Mouse (Mus musculus): ENCODE data around the gene Rab3a. TPM values are rescaled to one million over a fixed set of nuclear protein-coding genes. Genes with fewer than 3 reads are reported as not detected.
A peak's percentile ranks its signal among the peaks of the same experiment; 100 is the strongest.

Gene Rab3a
- polyA plus RNA-seq, 1 experiment, result 7.8 TPM

GRCm38 (mm10) chr8:70756476-70757040 lies 2.1 kb downstream of the Rab3a start:
- TF ChIP-seq GATA1 (IDR thresholded peaks at IDR 0.05; ENCODE audit: borderline replicate concordance, low read length) (no peak), FLI1 (IDR thresholded peaks at IDR 0.05; ENCODE audit: low read length) (no peak)
- H3K36me3 ChIP-seq (replicated peaks; ENCODE audit: low read length), result peaks cover 40% of the 10 kb centered on the region

GRCm38 (mm10) chr8:70757523-70758307 lies 3.2 kb downstream of the Rab3a start:
- peaks cover 92% of the 10 kb centered on the region for H3K4me1 ChIP-seq
- no peak for TF ChIP-seq GATA1 (IDR thresholded peaks at IDR 0.05; ENCODE audit: borderline replicate concordance, low read length)
- TF ChIP-seq FLI1 (IDR thresholded peaks at IDR 0.05; ENCODE audit: low read length), result no peak
- no peaks in the 10 kb centered on the region for H3K9me3 ChIP-seq

More at GRCm38 (mm10) chr8:70756476-70757040, 2.1 kb downstream of the Rab3a start:
- Histone ChIP-seq H3K9me3 (no peaks in the 10 kb centered on the region), H3K4me3 (replicated peaks) (no peak overlapping the region), H3K4me1 (peaks cover 90% of the 10 kb centered on the region), H3K27me3 (replicated peaks) (no peaks in the 10 kb centered on the region)

GRCm38 (mm10) chr8:70758308-70758615 lies 3.8 kb downstream of the Rab3a start:
- Histone ChIP-seq H3K4me3 (replicated peaks) (no peak overlapping the region), H3K9me3 (no peaks in the 10 kb centered on the region), H3K36me3 (replicated peaks; ENCODE audit: low read length) (peaks cover 40% of the 10 kb centered on the region), H3K27me3 (replicated peaks) (no peaks in the 10 kb centered on the region), H3K4me1 (peaks cover 92% of the 10 kb centered on the region)
- TF ChIP-seq FLI1 (IDR thresholded peaks at IDR 0.05; ENCODE audit: low read length), result no peak
- no peak for TF ChIP-seq GATA1 (IDR thresholded peaks at IDR 0.05; ENCODE audit: borderline replicate concordance, low read length)

More at GRCm38 (mm10) chr8:70757523-70758307, 3.2 kb downstream of the Rab3a start:
- Histone ChIP-seq H3K4me3 (replicated peaks) (no peak overlapping the region), H3K36me3 (replicated peaks; ENCODE audit: low read length) (peaks cover 40% of the 10 kb centered on the region), H3K27me3 (replicated peaks) (no peaks in the 10 kb centered on the region)

DNA sequence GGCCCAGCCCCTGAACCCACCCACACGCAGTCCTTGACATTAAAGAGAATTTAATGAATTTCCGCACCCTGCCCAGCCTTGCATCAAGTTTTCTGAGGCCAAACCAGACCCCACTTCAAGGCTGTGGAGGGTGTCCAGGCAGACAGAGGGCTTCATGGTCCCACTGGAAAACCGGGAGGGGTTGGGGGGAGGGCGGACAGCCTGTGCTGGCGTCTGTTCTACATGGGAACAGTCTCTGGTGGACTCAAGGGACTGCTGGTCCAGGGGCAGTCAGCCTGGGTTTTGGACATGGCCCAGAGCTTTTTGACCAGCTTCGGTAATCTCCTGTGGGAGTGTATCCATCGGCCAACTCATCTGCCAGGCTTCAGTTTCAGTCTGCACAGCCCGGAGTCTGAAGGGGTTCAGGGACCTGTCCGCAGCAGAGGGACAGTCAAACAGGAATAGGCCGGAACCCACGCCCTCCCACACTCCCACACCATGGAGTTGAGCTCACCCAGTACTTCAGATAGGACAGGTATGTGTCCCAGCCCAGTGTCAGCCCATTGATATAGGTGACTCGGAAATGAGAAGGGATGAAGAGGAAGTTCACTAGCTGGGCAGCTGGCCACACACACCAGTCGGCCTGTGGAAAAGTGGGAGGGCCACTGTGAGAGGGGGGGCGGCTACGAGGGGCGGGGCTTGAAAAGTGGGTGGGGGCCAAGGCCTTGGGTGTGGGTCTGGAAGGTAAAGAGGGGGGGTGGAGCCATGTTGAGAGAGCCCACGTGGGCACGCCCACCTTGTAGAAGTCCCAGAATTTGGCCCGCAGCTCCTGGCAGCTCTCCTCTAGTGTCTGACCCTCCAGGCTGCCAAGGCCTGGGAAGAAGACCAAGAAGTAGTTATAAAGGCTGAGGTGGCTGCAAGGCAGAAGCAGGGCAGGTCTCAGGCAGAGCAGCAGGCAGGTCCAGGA lies 4.4 kb downstream of the Rab3a start:
- no peaks in the 10 kb centered on the region for H3K9me3 ChIP-seq
- no peaks in the 10 kb centered on the region for H3K27me3 ChIP-seq (replicated peaks)
- peaks cover 92% of the 10 kb centered on the region for H3K4me1 ChIP-seq
- TF ChIP-seq FLI1 (IDR thresholded peaks at IDR 0.05; ENCODE audit: low read length), result no peak
- TF ChIP-seq GATA1 (IDR thresholded peaks at IDR 0.05; ENCODE audit: borderline replicate concordance, low read length), result no peak
- peak overlapping the region; percentile 68 for H3K4me3 ChIP-seq (replicated peaks)
- peaks cover 44% of the 10 kb centered on the region for H3K36me3 ChIP-seq (replicated peaks; ENCODE audit: low read length)

DNA sequence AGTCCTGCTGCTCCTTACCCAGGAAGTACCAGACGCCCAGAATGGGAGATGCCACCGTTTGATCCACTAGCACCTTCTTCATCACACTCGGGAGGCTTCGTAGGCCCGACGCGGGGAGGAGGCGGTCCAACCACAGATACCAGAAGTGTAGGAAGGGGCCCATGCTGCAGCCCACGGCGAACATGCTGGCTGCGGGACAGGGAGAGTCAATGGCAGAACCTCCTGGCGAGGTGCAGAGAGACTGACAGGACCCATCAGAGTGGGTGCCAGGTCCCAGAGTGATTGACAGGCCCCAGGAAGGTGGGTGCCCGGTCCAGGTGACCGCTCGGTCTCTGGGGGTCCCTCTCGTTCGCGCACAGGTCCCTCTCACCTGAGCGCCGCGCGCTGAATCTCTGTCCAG lies 5.9 kb downstream of the Rab3a start:
- Histone ChIP-seq H3K27me3 (replicated peaks) (no peaks in the 10 kb centered on the region), H3K4me1 (peaks cover 93% of the 10 kb centered on the region), H3K4me3 (replicated peaks) (peak overlapping the region; percentile 95), H3K36me3 (replicated peaks; ENCODE audit: low read length) (peaks cover 54% of the 10 kb centered on the region), H3K9me3 (no peaks in the 10 kb centered on the region)
- no peak for TF ChIP-seq FLI1 (IDR thresholded peaks at IDR 0.05; ENCODE audit: low read length)
- no peak for TF ChIP-seq GATA1 (IDR thresholded peaks at IDR 0.05; ENCODE audit: borderline replicate concordance, low read length)

DNA sequence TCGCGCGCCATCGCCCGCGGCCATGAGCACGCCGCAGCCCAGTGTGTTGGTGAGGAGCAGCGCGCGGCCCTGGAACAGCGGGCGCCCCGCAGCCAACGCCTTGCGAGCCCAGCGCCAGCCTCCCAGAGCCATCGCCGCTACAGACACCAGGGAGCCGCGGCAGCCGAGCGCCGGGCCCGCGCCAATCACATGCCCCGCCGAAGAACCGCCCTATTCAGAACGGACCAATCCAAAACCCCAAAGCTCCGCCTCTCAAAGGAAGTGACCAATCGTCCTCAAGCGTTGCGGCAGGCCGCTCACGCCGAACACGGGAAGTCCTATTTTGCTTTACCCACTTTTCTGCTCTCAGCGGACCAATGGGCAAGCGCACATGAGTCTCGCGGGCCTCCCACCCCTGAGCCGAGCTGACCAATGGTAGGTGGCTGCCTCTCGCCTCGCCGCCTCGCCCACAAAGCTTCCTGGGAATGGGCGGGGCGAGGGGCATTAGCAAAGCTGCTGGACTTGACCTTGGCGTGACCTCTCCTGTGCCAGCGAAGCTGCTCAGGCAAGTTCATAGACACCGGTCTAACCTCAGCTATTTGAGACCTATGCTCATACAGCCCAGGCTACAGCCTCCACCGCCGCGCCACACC lies 6.4 kb downstream of the Rab3a start, which contains the start of gene Mpv17l2:
Gene Mpv17l2, minus strand, starts transcription at position 172 of the 632 bp plus-strand sequence.
- Histone ChIP-seq H3K4me3 (replicated peaks) (peak within 1 kb of the TSS; percentile 95), H3K4me1 (peaks cover 93% of the 10 kb centered on the region), H3K9me3 (no peaks in the 10 kb centered on the region), H3K27me3 (replicated peaks) (no peaks in the 10 kb centered on the region), H3K36me3 (replicated peaks; ENCODE audit: low read length) (peaks cover 49% of the 10 kb centered on the region)
- TF ChIP-seq GATA1 (IDR thresholded peaks at IDR 0.05; ENCODE audit: borderline replicate concordance, low read length) (no peak), FLI1 (IDR thresholded peaks at IDR 0.05; ENCODE audit: low read length) (no peak)

GRCm38 (mm10) chr8:70762118-70762517 lies 7.6 kb downstream of the Rab3a start:
- TF ChIP-seq FLI1 (IDR thresholded peaks at IDR 0.05; ENCODE audit: low read length) (no peak), GATA1 (IDR thresholded peaks at IDR 0.05; ENCODE audit: borderline replicate concordance, low read length) (no peak)
- H3K4me1 ChIP-seq, result peaks cover 93% of the 10 kb centered on the region

DNA sequence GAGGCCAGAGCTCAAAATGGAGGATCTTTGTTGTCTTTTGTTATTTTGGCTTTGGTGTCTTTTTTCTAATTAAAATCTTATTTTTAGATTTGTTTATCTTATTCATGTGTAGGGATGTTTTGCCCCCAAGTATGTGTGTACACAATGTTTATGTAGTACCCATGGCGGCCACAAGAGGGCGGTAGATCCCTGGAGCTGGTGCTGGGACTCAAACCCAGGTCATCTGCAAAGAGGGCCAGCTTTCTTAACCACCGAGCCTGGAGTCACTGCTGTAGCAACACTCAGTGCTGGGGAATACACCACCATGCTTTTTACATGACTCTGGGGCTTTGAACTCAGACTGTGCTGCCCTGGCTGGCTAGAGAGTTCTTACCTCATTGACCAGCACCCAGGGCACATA lies 8.9 kb downstream of the Rab3a start:
- H3K36me3 ChIP-seq (replicated peaks; ENCODE audit: low read length), result peaks cover 37% of the 10 kb centered on the region
- H3K4me3 ChIP-seq (replicated peaks), result no peak overlapping the region
- no peak for TF ChIP-seq FLI1 (IDR thresholded peaks at IDR 0.05; ENCODE audit: low read length)
- TF ChIP-seq GATA1 (IDR thresholded peaks at IDR 0.05; ENCODE audit: borderline replicate concordance, low read length), result no peak
- H3K27me3 ChIP-seq (replicated peaks), result no peaks in the 10 kb centered on the region
- no peaks in the 10 kb centered on the region for H3K9me3 ChIP-seq
- H3K4me1 ChIP-seq, result peaks cover 85% of the 10 kb centered on the region

More at GRCm38 (mm10) chr8:70762118-70762517, 7.6 kb downstream of the Rab3a start:
- Histone ChIP-seq H3K9me3 (no peaks in the 10 kb centered on the region), H3K36me3 (replicated peaks; ENCODE audit: low read length) (peaks cover 37% of the 10 kb centered on the region), H3K4me3 (replicated peaks) (peak overlapping the region; percentile 35), H3K27me3 (replicated peaks) (no peaks in the 10 kb centered on the region)

GRCm38 (mm10) chr8:70764026-70764425 lies 9.5 kb downstream of the Rab3a start:
- H3K4me3 ChIP-seq (replicated peaks), result no peak overlapping the region
- H3K36me3 ChIP-seq (replicated peaks; ENCODE audit: low read length), result peaks cover 37% of the 10 kb centered on the region
- no peaks in the 10 kb centered on the region for H3K9me3 ChIP-seq
- H3K27me3 ChIP-seq (replicated peaks), result no peaks in the 10 kb centered on the region
- peaks cover 85% of the 10 kb centered on the region for H3K4me1 ChIP-seq
- TF ChIP-seq FLI1 (IDR thresholded peaks at IDR 0.05; ENCODE audit: low read length) (no peak), GATA1 (IDR thresholded peaks at IDR 0.05; ENCODE audit: borderline replicate concordance, low read length) (no peak)
